Mouse (Mus musculus) CH12.LX (cell line): Measurements from ENCODE around the gene Pofut2. TPM values are rescaled to one million over a fixed set of nuclear protein-coding genes. Genes with fewer than 3 reads are reported as not detected.
"Not testable (repeated sequence)": the region's sequence is repeated elsewhere in the genome, so short reads cannot be mapped to it uniquely, and the experiment has no call there.

ENCODE experiments used
- DNase-seq: peaks from one replicate; pipeline ENCODE4 v3.0.0-alpha.2; 2013; ENCODE audit errors: extremely low read depth
- H3K27ac ChIP-seq: 2 replicates; pipeline ENCODE4 v1.5.1; 2012; ENCODE audit warnings: low read depth, mild to moderate bottlenecking, control low read depth, moderate library complexity; ENCODE audit not compliant: insufficient read depth
- H3K27me3 ChIP-seq: replicated peaks from 2 replicates; pipeline ENCODE3; 2012; ENCODE audit warnings: inconsistent platforms
- H3K36me3 ChIP-seq, 2 experiments: replicated peaks in 1 of 2; 2 replicates each; pipeline versions ENCODE3 to v1.6.1; 2012; ENCODE audit warnings: inconsistent platforms in 1 of 2, low read length in 1 of 2, mild to moderate bottlenecking in 1 of 2, mixed read lengths in 1 of 2, moderate library complexity in 1 of 2; ENCODE audit not compliant: control insufficient read depth in 1 of 2, insufficient read depth in 1 of 2
- H3K4me1 ChIP-seq, 2 experiments: 2 replicates each; pipeline ENCODE4 v1.6.1; 2012; ENCODE audit warnings: inconsistent platforms in 1 of 2, moderate library complexity in 1 of 2; ENCODE audit not compliant: insufficient read depth in 2 of 2, control insufficient read depth in 1 of 2
- H3K4me2 ChIP-seq: 2 replicates; pipeline ENCODE4 v1.6.1; 2012; ENCODE audit warnings: low read depth, mild to moderate bottlenecking, control low read depth; ENCODE audit not compliant: poor library complexity, insufficient read depth, severe bottlenecking
- H3K4me3 ChIP-seq, 3 experiments: fragments of 150-350 bp in 1 of 3; sonication (generic) in 1 of 3; replicated peaks in 1 of 3; 2 replicates each; pipeline versions ENCODE3 to v1.5.1; 2011 to 2012; ENCODE audit warnings: low read depth in 2 of 3, low read length in 2 of 3, mild to moderate bottlenecking in 2 of 3, moderate library complexity in 2 of 3, control low read depth in 1 of 3, improper control_type of control experiment in 1 of 3, inconsistent platforms in 1 of 3, mixed read lengths in 1 of 3; ENCODE audit not compliant: poor library complexity in 1 of 3
- H3K79me2 ChIP-seq: replicated peaks from 2 replicates; pipeline ENCODE4 v1.6.1; 2012; ENCODE audit warnings: mild to moderate bottlenecking, moderate library complexity; ENCODE audit not compliant: control insufficient read depth, poor library complexity, insufficient read depth, severe bottlenecking; ENCODE audit errors: extremely low read depth
- H3K9ac ChIP-seq: 2 replicates; pipeline ENCODE4 v1.6.1; 2012; ENCODE audit warnings: low read depth, mild to moderate bottlenecking, control low read depth, moderate library complexity; ENCODE audit not compliant: insufficient read depth
- H3K9me3 ChIP-seq: replicated peaks from 2 replicates; pipeline ENCODE3; 2012; ENCODE audit warnings: low read length, inconsistent platforms, mixed read lengths
- CHD1 ChIP-seq: IDR thresholded peaks from 2 replicates; pipeline ENCODE4 v1.6.1; 2012; ENCODE audit warnings: low read depth, low read length, improper control_type of control experiment, inconsistent platforms
- CTCF ChIP-seq, 2 experiments: IDR thresholded peaks in 1 of 2; conservative IDR thresholded peaks in 1 of 2; 2 replicates each; pipeline ENCODE4 v1.5.1; 2011 to 2012; ENCODE audit warnings: low read depth in 2 of 2, low read length in 2 of 2, improper control_type of control experiment in 1 of 2, inconsistent platforms in 1 of 2, mild to moderate bottlenecking in 1 of 2, moderate library complexity in 1 of 2
- ELF1 ChIP-seq: IDR thresholded peaks from 2 replicates; pipeline ENCODE4 v1.6.1; 2014; ENCODE audit warnings: low read depth, mild to moderate bottlenecking, inconsistent platforms, low read length, improper control_type of control experiment
- EP300 ChIP-seq: IDR thresholded peaks from 2 replicates; pipeline ENCODE4 v1.6.1; 2011; ENCODE audit warnings: low read length, improper control_type of control experiment
- GABPA ChIP-seq: IDR thresholded peaks from 2 replicates; pipeline ENCODE4 v1.6.1; 2012; ENCODE audit warnings: low read depth, low read length, improper control_type of control experiment, inconsistent platforms; ENCODE audit not compliant: insufficient replicate concordance
- HCFC1 ChIP-seq: IDR thresholded peaks from 2 replicates; pipeline ENCODE4 v1.6.1; 2012; ENCODE audit warnings: low read depth, mild to moderate bottlenecking, inconsistent platforms, low read length, improper control_type of control experiment
- KAT2A ChIP-seq: IDR thresholded peaks from 2 replicates; pipeline ENCODE4 v1.6.1; 2012; ENCODE audit warnings: low read length, improper control_type of control experiment, inconsistent platforms; ENCODE audit not compliant: insufficient replicate concordance
- MXI1 ChIP-seq: IDR thresholded peaks from 2 replicates; pipeline ENCODE4 v1.6.1; 2011; ENCODE audit warnings: mild to moderate bottlenecking, low read depth, low read length, improper control_type of control experiment
- MYC ChIP-seq: IDR thresholded peaks from 2 replicates; pipeline ENCODE4 v1.6.1; 2011; ENCODE audit warnings: low read depth, mild to moderate bottlenecking, improper control_type of control experiment, low read length
- NRF1 ChIP-seq: IDR thresholded peaks from 2 replicates; pipeline ENCODE4 v1.6.1; 2014; ENCODE audit warnings: low read depth, mild to moderate bottlenecking, inconsistent platforms, low read length, improper control_type of control experiment, moderate library complexity
- RAD21 ChIP-seq: IDR thresholded peaks from 2 replicates; pipeline ENCODE4 v1.6.1; 2011; ENCODE audit warnings: low read depth, mild to moderate bottlenecking, low read length, improper control_type of control experiment, moderate library complexity
- RCOR1 ChIP-seq: conservative IDR thresholded peaks from 2 replicates; pipeline ENCODE4 v1.6.1; 2012; ENCODE audit warnings: low read depth, mild to moderate bottlenecking, inconsistent platforms, low read length, improper control_type of control experiment
- SMC3 ChIP-seq: IDR thresholded peaks from 2 replicates; pipeline ENCODE4 v1.6.1; 2011; ENCODE audit warnings: low read depth, low read length, improper control_type of control experiment
- ZC3H11A ChIP-seq: IDR thresholded peaks from 2 replicates; pipeline ENCODE4 v1.6.1; 2012; ENCODE audit warnings: low read depth, mild to moderate bottlenecking, inconsistent platforms, low read length, improper control_type of control experiment
- ZKSCAN1 ChIP-seq: IDR thresholded peaks from 2 replicates; pipeline ENCODE4 v1.6.1; 2012; ENCODE audit warnings: low read depth, inconsistent platforms, low read length, improper control_type of control experiment, borderline replicate concordance
- dilution Hi-C: fragments of 300-500 bp; cut with MboI; formaldehyde crosslinking; loops from 2 replicates; pipeline ENCODE4 v1.14.3; 2020; ENCODE audit warnings: low sequenced_read_pairs; ENCODE audit not compliant: extremely low pct_unique_long_range_greater_than_20kb, extremely low pct_ligation_motif_present
- in situ Hi-C: fragments of 300-500 bp; cut with MboI; formaldehyde crosslinking; loops from 3 replicates; pipeline ENCODE4 v1.14.3; 2019; ENCODE audit warnings: low sequenced_read_pairs, low pct_ligation_motif_present, low pct_unique_long_range_greater_than_20kb, mixed read lengths
- polyA plus RNA-seq: library from polyadenylated mRNA; unstranded; fragments of >175 nt; gene quantifications from 2 replicates; pipeline ENCODE4 v1.2.1, GENCODE M21; 2012; ENCODE audit warnings: low read depth; ENCODE audit not compliant: insufficient read length
- total RNA-seq, 2 experiments: library from RNA; depleted of rRNA; stranded (reverse); fragments of 300-350 nt in 1 of 2; fragments of >200 nt in 1 of 2; gene quantifications; 2 replicates each; pipeline ENCODE4 v1.2.3; 2012 to 2014

Gene Pofut2
- total and polyA plus RNA-seq, 3 experiments = 13.6 to 23.4 (median 22.0) TPM

GRCm38 (mm10) chr10:77282085-77282484 is 23.1 kb downstream of the Pofut2 start:
- dilution Hi-C loops, H3K9me3 ChIP-seq, H3K4me2 ChIP-seq, H3K27ac ChIP-seq, H3K79me2 ChIP-seq, H3K4me3 ChIP-seq, DNase-seq, in situ Hi-C loops, H3K36me3 ChIP-seq, H3K9ac ChIP-seq: not testable (repeated sequence)
- Histone ChIP-seq H3K27me3 (peaks cover 17% of the 10 kb centered on the region), H3K4me1 (peaks cover 0 to 10% of the 10 kb centered on the region in 2 experiments; a peak in 1 of 4 replicates)
- TF ChIP-seq CTCF (conservative IDR thresholded peaks at IDR 0.05 in 1 of 2, IDR thresholded peaks at IDR 0.05 in 1 of 2; ENCODE audit: low read depth in 2 of 2, low read length in 2 of 2) = peak in 1 of 2 experiments; percentile 30; a peak in 2 of 4 replicates

- in situ Hi-C loops = no loop called here
- dilution Hi-C loops = no loop called here
Measured at GRCm38 (mm10) chr10:77282822-77283221, 23.8 kb downstream of the Pofut2 start.

GRCm38 (mm10) chr10:77284832-77285231 is 25.8 kb downstream of the Pofut2 start:
- DNase-seq = no peak
- no peak for TF ChIP-seq MXI1
- TF ChIP-seq GABPA = no peak
- TF ChIP-seq NRF1 = no peak
- no peak for TF ChIP-seq EP300
- TF ChIP-seq HCFC1 = no peak
- no peak for TF ChIP-seq RCOR1
- no peak for TF ChIP-seq KAT2A
- in situ Hi-C loops (loop anchor here (5.0 kb wide), 2 partner anchors 72 to 227 kb away; no protein-coding TSS in a partner anchor), dilution Hi-C loops (no loop called here)
- no peak overlapping the region for H3K27ac ChIP-seq
- H3K36me3 ChIP-seq = no peaks in the 10 kb centered on the region
- peaks cover 11% of the 10 kb centered on the region for H3K27me3 ChIP-seq
- no peaks in the 10 kb centered on the region for H3K79me2 ChIP-seq
- no peak overlapping the region for H3K4me3 ChIP-seq
- H3K4me2 ChIP-seq = no peak overlapping the region
- no peak overlapping the region for H3K9ac ChIP-seq
- H3K9me3 ChIP-seq = peaks cover 2% of the 10 kb centered on the region
- peaks cover 2 to 27% of the 10 kb centered on the region in 2 experiments; a peak in 3 of 4 replicates for H3K4me1 ChIP-seq

More at GRCm38 (mm10) chr10:77282822-77283221, 23.8 kb downstream of the Pofut2 start:
- H3K4me3 ChIP-seq = no peak overlapping the region
- H3K27ac ChIP-seq = no peak overlapping the region
- no peak for TF ChIP-seq ELF1
- no peak for TF ChIP-seq ZKSCAN1
- peak; percentile 94 for TF ChIP-seq RAD21
- peak; percentile 93 for TF ChIP-seq SMC3
- TF ChIP-seq ZC3H11A = peak; percentile 70
- TF ChIP-seq CTCF (conservative IDR thresholded peaks at IDR 0.05 in 1 of 2, IDR thresholded peaks at IDR 0.05 in 1 of 2; ENCODE audit: low read depth in 2 of 2, low read length in 2 of 2) = peak; percentile 93
- TF ChIP-seq MYC = peak; percentile 42; the same call in 1 of the 2 replicates
- no peak for TF ChIP-seq CHD1
- no peaks in the 10 kb centered on the region for H3K36me3 ChIP-seq
- peaks cover 2% of the 10 kb centered on the region for H3K9me3 ChIP-seq
- H3K9ac ChIP-seq = no peak overlapping the region
- H3K79me2 ChIP-seq = no peaks in the 10 kb centered on the region
- H3K4me2 ChIP-seq = no peak overlapping the region
- H3K4me1 ChIP-seq = peaks cover 0 to 10% of the 10 kb centered on the region in 2 experiments; a peak in 1 of 4 replicates
- peak; percentile 85 for DNase-seq
- peaks cover 17% of the 10 kb centered on the region for H3K27me3 ChIP-seq
